Mouse (Mus musculus): ENCODE data around the gene Cdkn2b. TPM values are rescaled to one million over a fixed set of nuclear protein-coding genes. Genes with fewer than 3 reads are reported as not detected.

Gene Cdkn2b
- polyA plus RNA-seq, 1 experiment from 2014 or later: 6.4 TPM

GRCm38 (mm10) chr4:89306798-89307365 lies 4.0 kb downstream of the Cdkn2b start:
- H3K4me1 ChIP-seq: peaks cover 9% of the 10 kb centered on the region
- H3K27ac ChIP-seq (replicated peaks): no peak overlapping the region
- ATAC-seq (ENCODE audit: insufficient number of reproducible peaks, low FRiP score, low TSS enrichment, low read depth): no peak
- WGBS: 2% methylated on average over 25 of the region's 25 CpGs
- H3K4me2 ChIP-seq (replicated peaks): no peak overlapping the region
- no peaks in the 10 kb centered on the region for H3K36me3 ChIP-seq
- no peak overlapping the region for H3K4me3 ChIP-seq (replicated peaks)
- no peaks in the 10 kb centered on the region for H3K9me3 ChIP-seq (replicated peaks)
- no peak overlapping the region for H3K9ac ChIP-seq
- H3K27me3 ChIP-seq: peaks cover 92% of the 10 kb centered on the region

DNA sequence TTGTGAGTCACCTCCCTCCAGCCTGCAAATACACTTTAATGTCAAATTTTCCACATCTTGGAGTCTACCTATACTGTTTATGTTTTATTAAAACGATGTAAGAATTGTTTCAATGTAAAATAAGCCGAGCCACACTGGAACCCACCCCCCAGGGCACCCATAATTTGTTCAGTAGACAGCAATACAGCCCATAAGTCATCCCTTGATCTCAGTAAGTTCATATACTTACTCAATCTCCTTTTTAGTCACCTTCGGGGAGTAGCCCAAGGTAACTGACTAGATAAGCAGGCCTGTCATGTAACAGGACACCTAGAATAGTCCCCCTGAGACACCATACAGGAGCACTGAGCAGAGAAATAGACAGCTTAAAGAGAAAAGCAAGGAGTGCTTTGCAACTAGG lies 5.1 kb downstream of the Cdkn2b start:
- Histone ChIP-seq H3K9me3 (replicated peaks) (no peaks in the 10 kb centered on the region), H3K9ac (no peak overlapping the region), H3K4me1 (peaks cover 5% of the 10 kb centered on the region), H3K4me2 (replicated peaks) (no peak overlapping the region), H3K36me3 (no peaks in the 10 kb centered on the region), H3K27ac (replicated peaks) (no peak overlapping the region), H3K4me3 (replicated peaks) (no peak overlapping the region), H3K27me3 (peaks cover 88% of the 10 kb centered on the region)
- 8% methylated on average over 3 of the region's 3 CpGs for WGBS
- no peak for ATAC-seq (ENCODE audit: insufficient number of reproducible peaks, low FRiP score, low TSS enrichment, low read depth)

DNA sequence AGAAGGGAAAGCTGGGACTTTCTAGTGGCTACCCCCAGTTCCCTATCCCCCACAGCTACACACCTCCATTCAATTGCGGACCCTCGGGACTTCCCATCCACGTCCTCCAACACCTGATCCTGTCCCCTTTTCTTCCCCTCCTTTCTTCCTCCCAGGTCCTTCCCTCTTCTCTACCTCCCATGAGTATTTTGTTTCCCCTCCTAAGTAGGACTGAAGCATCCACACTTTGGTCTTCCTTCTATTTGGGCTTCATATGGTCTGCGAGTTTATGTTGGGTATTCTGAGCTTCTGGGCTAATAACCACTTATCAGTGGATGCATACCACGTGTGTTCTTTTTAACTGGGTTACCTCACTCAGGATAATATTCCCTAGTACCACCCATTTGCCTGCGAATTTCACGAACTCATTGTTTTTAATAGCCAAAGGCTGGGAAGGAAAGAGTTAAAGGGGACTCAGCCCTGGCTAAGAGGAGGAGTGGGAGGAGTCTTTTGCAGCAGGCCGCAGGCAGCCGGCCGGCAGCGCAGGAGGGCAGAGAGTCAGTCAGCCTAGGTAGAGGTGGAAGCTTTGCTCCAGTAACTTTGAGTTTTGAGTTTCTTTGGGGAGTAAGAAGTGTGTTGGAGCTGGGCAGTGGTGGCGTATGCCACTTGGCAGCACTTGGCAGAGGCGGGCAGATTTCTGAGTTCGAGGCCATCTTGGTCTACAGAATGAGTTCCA lies 7.4 kb downstream of the Cdkn2b start:
- under 1% methylated on average over 14 of the region's 14 CpGs for WGBS
- Histone ChIP-seq H3K27me3 (peaks cover 88% of the 10 kb centered on the region), H3K36me3 (no peaks in the 10 kb centered on the region), H3K27ac (replicated peaks) (no peak overlapping the region), H3K9me3 (replicated peaks) (no peaks in the 10 kb centered on the region), H3K4me3 (replicated peaks) (no peak overlapping the region), H3K4me2 (replicated peaks) (no peak overlapping the region), H3K9ac (no peak overlapping the region), H3K4me1 (no peaks in the 10 kb centered on the region)
- no peak for ATAC-seq (ENCODE audit: insufficient number of reproducible peaks, low FRiP score, low TSS enrichment, low read depth)

DNA sequence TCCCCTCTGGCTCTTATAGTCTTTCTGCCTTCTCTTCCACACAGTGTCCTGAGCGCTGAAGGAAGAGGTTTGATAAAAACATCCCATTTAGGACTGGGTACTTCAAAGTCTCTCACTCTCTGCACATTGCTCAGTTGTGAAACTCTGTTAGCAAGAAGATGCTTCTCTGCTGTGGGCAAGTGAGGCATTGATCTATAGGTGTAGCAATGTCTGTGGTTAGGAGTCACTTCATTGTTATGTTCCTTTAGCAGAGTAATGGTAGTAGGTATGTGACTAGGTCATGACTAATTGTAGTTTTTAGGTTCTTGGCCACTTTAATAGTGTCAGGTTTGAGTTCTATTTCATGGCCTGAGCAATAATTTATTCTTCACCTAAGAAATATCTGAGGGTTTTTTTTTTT lies 8.7 kb downstream of the Cdkn2b start:
- H3K4me2 ChIP-seq (replicated peaks): no peak overlapping the region
- WGBS: 7% methylated on average over 1 of the region's 1 CpGs
- no peaks in the 10 kb centered on the region for H3K9me3 ChIP-seq (replicated peaks)
- H3K27me3 ChIP-seq: peaks cover 85% of the 10 kb centered on the region
- no peak overlapping the region for H3K4me3 ChIP-seq (replicated peaks)
- no peaks in the 10 kb centered on the region for H3K36me3 ChIP-seq
- H3K4me1 ChIP-seq: no peaks in the 10 kb centered on the region
- ATAC-seq (ENCODE audit: insufficient number of reproducible peaks, low FRiP score, low TSS enrichment, low read depth): no peak
- no peak overlapping the region for H3K27ac ChIP-seq (replicated peaks)
- H3K9ac ChIP-seq: no peak overlapping the region

DNA sequence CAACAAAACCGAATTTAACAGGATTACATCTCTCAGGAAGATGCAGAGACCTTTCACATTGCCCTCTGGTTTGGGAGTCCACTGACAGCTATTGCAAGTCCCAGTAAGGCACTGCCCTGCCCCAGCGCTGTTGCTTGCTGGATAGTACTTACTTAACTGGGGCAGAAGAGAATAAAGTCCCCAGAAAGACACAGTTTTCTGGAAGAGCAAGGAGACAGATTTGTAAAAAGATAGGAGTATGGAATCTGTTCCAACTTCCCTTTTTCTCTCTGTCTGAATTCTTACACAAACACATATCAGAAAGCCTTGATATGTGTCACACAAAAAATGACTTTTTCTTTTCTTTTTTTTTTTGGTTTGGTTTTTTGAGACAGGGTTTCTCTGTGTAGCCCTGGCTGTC lies 11.1 kb downstream of the Cdkn2b start:
- Histone ChIP-seq H3K9ac (no peak overlapping the region), H3K4me1 (peaks cover 5% of the 10 kb centered on the region), H3K4me2 (replicated peaks) (no peak overlapping the region), H3K4me3 (replicated peaks) (no peak overlapping the region), H3K27me3 (peaks cover 86% of the 10 kb centered on the region), H3K27ac (replicated peaks) (no peak overlapping the region), H3K9me3 (replicated peaks) (no peaks in the 10 kb centered on the region), H3K36me3 (no peaks in the 10 kb centered on the region)
- ATAC-seq (ENCODE audit: insufficient number of reproducible peaks, low FRiP score, low TSS enrichment, low read depth): no peak
- WGBS: 1% methylated on average over 2 of the region's 2 CpGs

DNA sequence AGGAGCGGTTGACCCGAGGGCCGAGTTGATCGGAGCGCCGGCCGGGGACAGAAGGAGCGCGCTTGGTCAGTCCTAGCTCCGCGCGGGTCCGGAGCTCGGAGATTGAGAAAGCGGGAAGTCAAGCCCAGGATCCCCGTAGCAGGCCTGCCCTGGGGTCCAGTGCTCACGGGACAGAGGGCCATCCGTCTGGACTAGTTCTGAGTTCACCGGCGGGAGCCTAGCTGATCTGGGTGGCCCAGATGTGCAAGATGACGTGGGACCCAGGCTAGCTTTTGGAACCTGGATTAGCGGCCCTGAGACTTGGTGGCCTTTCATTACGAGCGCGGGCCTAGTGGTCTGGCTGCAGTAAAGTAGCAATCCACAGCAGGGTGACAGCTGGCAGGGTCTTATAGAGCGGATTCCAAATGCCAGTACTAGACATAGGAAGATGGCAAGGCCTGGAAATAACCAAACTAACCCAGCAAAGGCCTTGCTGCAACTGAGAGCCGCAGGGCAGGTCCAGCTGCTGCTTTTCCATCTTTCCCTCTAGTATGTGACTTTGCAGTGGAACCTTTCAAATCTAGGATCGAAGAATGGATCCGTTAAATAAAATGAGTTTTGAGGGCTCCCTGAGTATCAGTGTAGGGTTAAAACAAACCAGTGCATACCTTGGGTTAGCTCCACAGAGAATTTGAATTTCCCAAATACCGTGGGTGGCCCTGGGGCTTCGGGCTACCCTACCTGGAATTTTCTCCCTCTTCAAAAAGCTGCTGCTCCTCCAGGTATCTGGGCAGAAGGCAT lies 15.2 kb downstream of the Cdkn2b start:
- H3K27ac ChIP-seq (replicated peaks): no peak overlapping the region
- whole genome bisulfite sequencing: 3% methylated on average over 31 of the region's 31 CpGs
- ATAC-seq (ENCODE audit: insufficient number of reproducible peaks, low FRiP score, low TSS enrichment, low read depth): no peak
- H3K36me3 ChIP-seq: no peaks in the 10 kb centered on the region
- peak overlapping the region; percentile 69 for H3K4me3 ChIP-seq (replicated peaks)
- H3K27me3 ChIP-seq: peaks cover 85% of the 10 kb centered on the region
- H3K4me1 ChIP-seq: peaks cover 12% of the 10 kb centered on the region
- no peak overlapping the region; the same call in 1 of the 2 replicates for H3K9ac ChIP-seq
- no peaks in the 10 kb centered on the region for H3K9me3 ChIP-seq (replicated peaks)
- peak overlapping the region; percentile 99 for H3K4me2 ChIP-seq (replicated peaks)

GRCm38 (mm10) chr4:89294486-89295440 lies 16.1 kb downstream of the Cdkn2b start, which contains the start of gene Cdkn2a:
Cdkn2a (minus strand) TSS chr4:89294653.
- under 1% methylated on average over 106 of the region's 117 CpGs for WGBS
- Histone ChIP-seq H3K9me3 (replicated peaks) (no peaks in the 10 kb centered on the region), H3K4me3 (replicated peaks) (peak within 1 kb of the TSS; percentile 69), H3K4me2 (replicated peaks) (peak within 1 kb of the TSS; percentile 99), H3K27me3 (peaks cover 85% of the 10 kb centered on the region), H3K36me3 (no peaks in the 10 kb centered on the region), H3K4me1 (peaks cover 12% of the 10 kb centered on the region), H3K27ac (replicated peaks) (no peak within 1 kb of the TSS), H3K9ac (no peak within 1 kb of the TSS; the same call in 1 of the 2 replicates)
- peak; percentile 83 for ATAC-seq (ENCODE audit: insufficient number of reproducible peaks, low FRiP score, low TSS enrichment, low read depth)

DNA sequence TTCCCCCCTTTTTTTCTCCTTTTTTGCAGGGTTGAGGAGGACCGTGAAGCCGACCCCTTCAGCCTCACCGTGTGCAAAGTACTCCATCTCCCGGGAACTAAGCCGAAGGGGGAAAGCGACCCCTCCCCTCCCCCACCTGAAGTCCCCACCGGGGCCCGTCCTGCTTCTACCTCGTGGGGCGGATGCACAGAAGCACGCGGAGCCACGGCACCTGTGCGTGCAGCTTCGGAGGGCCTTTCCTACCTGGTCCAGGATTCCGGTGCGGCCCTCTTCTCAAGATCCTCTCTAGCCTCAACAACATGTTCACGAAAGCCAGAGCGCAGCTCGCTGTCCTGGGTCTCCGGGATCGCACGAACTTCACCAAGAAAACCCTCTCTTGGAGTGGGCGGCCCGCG lies 16.8 kb downstream of the Cdkn2b start:
- 2% methylated on average over 26 of the region's 26 CpGs for whole genome bisulfite sequencing
- H3K27ac ChIP-seq (replicated peaks): no peak overlapping the region
- no peaks in the 10 kb centered on the region for H3K9me3 ChIP-seq (replicated peaks)
- peaks cover 86% of the 10 kb centered on the region for H3K27me3 ChIP-seq
- ATAC-seq (ENCODE audit: insufficient number of reproducible peaks, low FRiP score, low TSS enrichment, low read depth): no peak; the same call in 1 of the 2 replicates
- no peak overlapping the region for H3K9ac ChIP-seq
- peaks cover 12% of the 10 kb centered on the region for H3K4me1 ChIP-seq
- H3K36me3 ChIP-seq: no peaks in the 10 kb centered on the region
- H3K4me2 ChIP-seq (replicated peaks): peak overlapping the region; percentile 99
- H3K4me3 ChIP-seq (replicated peaks): peak overlapping the region; percentile 69

GRCm38 (mm10) chr4:89293516-89293915 lies 17.3 kb downstream of the Cdkn2b start:
- Histone ChIP-seq H3K27ac (replicated peaks) (no peak overlapping the region), H3K9me3 (replicated peaks) (no peaks in the 10 kb centered on the region), H3K4me3 (replicated peaks) (no peak overlapping the region), H3K27me3 (peaks cover 91% of the 10 kb centered on the region), H3K4me1 (peaks cover 12% of the 10 kb centered on the region), H3K9ac (no peak overlapping the region), H3K4me2 (replicated peaks) (no peak overlapping the region), H3K36me3 (no peaks in the 10 kb centered on the region)
- no peak for ATAC-seq (ENCODE audit: insufficient number of reproducible peaks, low FRiP score, low TSS enrichment, low read depth)
- WGBS: 11% methylated on average over 7 of the region's 7 CpGs

DNA sequence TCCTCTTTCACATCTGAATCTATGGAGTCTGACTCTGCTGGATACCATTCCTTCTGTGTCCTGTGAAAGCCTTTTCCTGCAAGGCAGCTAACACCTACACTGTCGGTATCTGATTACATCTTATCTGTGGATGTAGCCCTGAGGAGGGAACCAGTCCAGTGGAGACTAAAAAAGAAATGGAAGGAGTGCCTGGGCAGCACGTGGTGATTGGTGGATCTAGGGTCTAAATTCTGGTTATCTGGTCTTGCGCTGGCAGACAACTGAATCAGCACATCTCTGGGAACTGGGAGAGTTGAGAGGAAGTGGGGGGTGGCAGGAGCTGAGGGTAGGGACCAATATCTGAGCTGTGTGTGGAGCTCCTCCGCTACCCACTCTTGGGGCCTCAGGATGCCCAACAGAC lies 21.8 kb downstream of the Cdkn2b start:
- no peak overlapping the region for H3K4me3 ChIP-seq (replicated peaks)
- no peak for ATAC-seq (ENCODE audit: insufficient number of reproducible peaks, low FRiP score, low TSS enrichment, low read depth)
- H3K27me3 ChIP-seq: peaks cover 79% of the 10 kb centered on the region
- 0% methylated on average over 4 of the region's 4 CpGs for WGBS
- H3K4me1 ChIP-seq: peaks cover under 1% of the 10 kb centered on the region
- H3K9ac ChIP-seq: no peak overlapping the region
- H3K9me3 ChIP-seq (replicated peaks): no peaks in the 10 kb centered on the region
- no peak overlapping the region for H3K4me2 ChIP-seq (replicated peaks)
- H3K27ac ChIP-seq (replicated peaks): no peak overlapping the region
- H3K36me3 ChIP-seq: no peaks in the 10 kb centered on the region
